Mouse (Mus musculus) heart, embryonic 14.5 days (tissue): Measurements from ENCODE around the gene Cadps. TPM values are rescaled to one million over a fixed set of nuclear protein-coding genes. Genes with fewer than 3 reads are reported as not detected.
A peak's percentile ranks its signal among the peaks of the same experiment; 100 is the strongest.

ENCODE experiments used
- ATAC-seq: fragments of 200-750 bp; cut with Nextera tagmentation; 2 replicates; pipeline ENCODE4 v1.8.0; 2017; ENCODE audit warnings: low read depth, moderate TSS enrichment; ENCODE audit not compliant: insufficient number of reproducible peaks, insufficient read depth, low FRiP score
- H3K27ac ChIP-seq, 2 experiments: fragments of 200-500 bp in 1 of 2; fragments of 300-500 bp in 1 of 2; sonication (generic) in 1 of 2; replicated peaks in 1 of 2; 2 replicates each; pipeline ENCODE4 v1.5.1; 2012 to 2014; ENCODE audit warnings: low read depth in 2 of 2, low read length in 2 of 2, control low read depth in 1 of 2, mild to moderate bottlenecking in 1 of 2, mixed read lengths in 1 of 2; ENCODE audit not compliant: control insufficient read depth in 1 of 2, insufficient read depth in 1 of 2
- H3K27me3 ChIP-seq: fragments of 300-500 bp; sonication (generic); 2 replicates; pipeline ENCODE4 v1.6.1; 2014; ENCODE audit warnings: mild to moderate bottlenecking, low read length, control low read depth; ENCODE audit not compliant: control insufficient read depth, insufficient read depth
- H3K36me3 ChIP-seq: fragments of 300-500 bp; sonication (generic); 2 replicates; pipeline ENCODE4 v1.6.1; 2014; ENCODE audit warnings: mild to moderate bottlenecking, control low read depth, low read length, mixed read lengths; ENCODE audit not compliant: control insufficient read depth, insufficient read depth
- H3K4me1 ChIP-seq, 2 experiments: fragments of 200-500 bp in 1 of 2; fragments of 300-500 bp in 1 of 2; sonication (generic) in 1 of 2; 2 replicates each; pipeline ENCODE4 v1.6.1; 2012 to 2014; ENCODE audit warnings: low read length in 2 of 2, control low read depth in 1 of 2, mixed read lengths in 1 of 2; ENCODE audit not compliant: control insufficient read depth in 2 of 2, insufficient read depth in 2 of 2
- H3K4me2 ChIP-seq: fragments of 300-500 bp; sonication (generic); 2 replicates; pipeline ENCODE4 v1.6.1; 2014; ENCODE audit warnings: mild to moderate bottlenecking, low read length
- H3K4me3 ChIP-seq, 2 experiments: fragments of 200-500 bp in 1 of 2; fragments of 300-500 bp in 1 of 2; sonication (generic) in 1 of 2; 2 replicates each; pipeline ENCODE4 v1.5.1; 2012 to 2014; ENCODE audit warnings: low read length in 2 of 2, mild to moderate bottlenecking in 2 of 2, control low read depth in 1 of 2, low read depth in 1 of 2, moderate library complexity in 1 of 2; ENCODE audit not compliant: control insufficient read depth in 1 of 2, insufficient read depth in 1 of 2
- H3K9ac ChIP-seq: fragments of 300-500 bp; sonication (generic); 2 replicates; pipeline ENCODE4 v1.6.1; 2014; ENCODE audit warnings: mild to moderate bottlenecking, low read length
- H3K9me3 ChIP-seq: fragments of 300-500 bp; sonication (generic); 2 replicates; pipeline ENCODE4 v1.6.1; 2016; ENCODE audit warnings: low read length, control low read depth; ENCODE audit not compliant: control insufficient read depth
- WGBS: fragments of 180-500 bp; shearing (Covaris S2); extraction: QIAGEN DNeasy Blood & Tissue Kit; methylation state at CpG from one replicate; pipeline ENCODE4 v1.1.7; 2014; 5-methylcytosine and 5-hydroxymethylcytosine counted together
- polyA plus RNA-seq: library from polyadenylated mRNA; unstranded; fragments of >200 nt; fragmentation: Nextera tagmentation; extraction: Ambion mirVana; gene quantifications from 2 replicates; pipeline ENCODE4 v1.2.1, GENCODE M21; 2014

Gene Cadps
- polyA plus RNA-seq, 1 experiment from 2014 or later: 1.5 TPM

DNA sequence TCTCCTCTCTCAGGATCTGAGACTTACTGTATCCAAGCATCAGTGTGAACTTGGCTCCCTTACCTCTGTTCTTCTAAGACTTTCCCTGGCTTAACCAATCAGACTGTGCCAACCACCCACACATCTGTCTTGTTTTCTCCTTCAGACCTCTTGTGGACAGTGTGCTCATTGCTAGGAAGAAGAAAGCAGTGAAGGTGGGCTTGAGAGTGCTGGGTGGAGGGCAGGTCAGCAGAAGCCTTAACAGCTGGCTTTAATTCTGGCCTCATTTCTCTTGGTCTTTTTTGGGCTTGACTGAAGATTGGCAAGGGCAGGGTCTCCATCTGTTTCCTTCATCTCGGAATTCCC lies 262.7 kb downstream of the Cadps start:
- WGBS: 74% methylated on average over 1 of the region's 1 CpGs
- Histone ChIP-seq H3K9ac (no peak overlapping the region), H3K27me3 (no peaks in the 10 kb centered on the region), H3K4me3 (no peak overlapping the region), H3K27ac (no peak overlapping the region), H3K9me3 (no peaks in the 10 kb centered on the region), H3K4me2 (no peak overlapping the region), H3K4me1 (no peaks in the 10 kb centered on the region), H3K36me3 (no peaks in the 10 kb centered on the region)
- no peak for ATAC-seq

DNA sequence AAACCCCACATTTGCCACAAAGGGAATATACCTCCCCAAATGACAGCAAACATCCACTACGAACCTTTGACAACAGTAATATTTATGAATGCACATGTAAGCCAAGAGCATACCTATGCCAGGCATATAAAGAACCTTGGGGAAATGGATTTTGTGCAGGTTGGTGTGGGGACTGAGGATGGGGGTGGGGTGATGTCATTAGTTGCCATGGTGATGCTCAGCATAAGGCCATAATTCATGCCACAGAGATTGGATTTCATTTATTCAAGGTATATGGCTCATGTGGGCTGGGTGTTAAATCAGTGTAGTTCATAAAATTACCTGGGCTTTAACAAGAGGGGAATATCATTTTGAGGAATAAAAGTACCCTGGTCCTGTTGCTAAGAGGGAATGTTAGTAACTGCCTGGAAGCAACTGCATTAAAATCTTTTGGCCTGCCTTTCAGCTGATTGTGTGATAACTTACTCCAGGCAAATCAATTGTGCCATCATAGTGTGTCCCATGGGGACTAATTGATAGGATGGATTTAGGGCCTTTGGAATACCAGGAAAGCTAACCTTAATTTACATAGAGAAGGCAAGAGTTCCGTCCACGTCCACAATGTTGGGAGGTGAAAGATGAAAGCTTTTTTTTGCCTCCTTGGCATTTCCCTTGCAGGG lies 263.2 kb downstream of the Cadps start:
- H3K27me3 ChIP-seq: no peaks in the 10 kb centered on the region
- H3K9me3 ChIP-seq: no peaks in the 10 kb centered on the region
- H3K4me3 ChIP-seq: no peak overlapping the region
- ATAC-seq: no peak
- no peak overlapping the region for H3K9ac ChIP-seq
- H3K27ac ChIP-seq: no peak overlapping the region
- H3K4me2 ChIP-seq: no peak overlapping the region
- H3K4me1 ChIP-seq: no peaks in the 10 kb centered on the region
- H3K36me3 ChIP-seq: no peaks in the 10 kb centered on the region
- whole genome bisulfite sequencing: 84% methylated on average over 3 of the region's 3 CpGs

DNA sequence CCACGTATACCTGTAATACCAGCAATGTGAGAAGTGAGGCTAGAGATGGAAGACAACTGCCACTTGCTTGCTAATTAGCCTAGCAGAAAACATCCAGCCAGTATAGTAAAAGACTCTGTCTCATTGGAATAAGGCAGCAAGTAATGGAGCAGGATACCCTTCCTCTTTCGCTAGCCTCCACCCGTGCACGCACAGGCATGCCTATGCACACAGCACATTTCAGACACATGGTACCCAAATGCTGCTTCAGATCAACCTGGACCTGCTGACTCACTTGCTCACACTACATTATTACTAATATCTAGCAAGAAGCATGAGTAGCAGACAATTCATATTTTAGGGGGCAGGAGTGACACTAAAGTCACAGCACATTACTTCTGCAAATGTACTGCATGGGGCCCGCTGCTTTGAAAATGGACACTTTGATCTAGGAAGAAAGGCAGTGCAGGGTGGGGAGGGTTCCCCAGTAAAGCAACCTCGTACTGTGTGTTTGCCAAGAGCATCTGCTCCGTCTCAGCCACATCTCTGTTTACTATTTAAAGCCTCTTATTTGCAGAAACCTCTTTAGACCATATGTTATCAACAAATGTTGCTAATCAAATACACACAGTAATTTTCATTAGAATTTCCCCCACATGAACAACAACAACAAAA lies 263.8 kb downstream of the Cadps start:
- no peaks in the 10 kb centered on the region for H3K27me3 ChIP-seq
- no peaks in the 10 kb centered on the region for H3K9me3 ChIP-seq
- no peak overlapping the region for H3K9ac ChIP-seq
- WGBS: 75% methylated on average over 7 of the region's 7 CpGs
- no peaks in the 10 kb centered on the region for H3K4me1 ChIP-seq
- no peaks in the 10 kb centered on the region for H3K36me3 ChIP-seq
- no peak overlapping the region for H3K4me2 ChIP-seq
- no peak for ATAC-seq
- H3K27ac ChIP-seq: no peak overlapping the region
- H3K4me3 ChIP-seq: no peak overlapping the region

DNA sequence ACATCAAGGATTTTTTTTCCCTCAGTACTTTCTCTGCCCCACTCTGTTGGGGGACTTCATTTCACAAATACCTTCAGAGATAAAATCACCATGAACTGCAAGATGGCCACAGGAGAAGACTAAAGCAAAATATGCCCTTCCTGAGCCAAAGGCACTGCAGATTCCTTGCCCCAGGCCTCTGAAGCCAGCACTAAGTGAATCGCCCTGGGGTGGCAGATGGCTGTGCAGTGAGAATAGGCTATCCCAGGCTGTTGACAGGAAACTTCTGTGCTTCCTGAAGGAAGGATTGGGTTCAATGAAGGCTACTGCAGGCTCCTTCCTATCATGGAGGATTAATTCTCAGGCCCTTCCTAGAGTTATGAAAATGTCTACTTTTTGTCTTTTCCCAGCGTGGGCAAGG lies 268.4 kb downstream of the Cadps start:
- Histone ChIP-seq H3K4me2 (no peak overlapping the region), H3K9ac (no peak overlapping the region), H3K4me3 (no peak overlapping the region), H3K27ac (no peak overlapping the region), H3K9me3 (no peaks in the 10 kb centered on the region), H3K4me1 (no peaks in the 10 kb centered on the region), H3K36me3 (no peaks in the 10 kb centered on the region), H3K27me3 (no peaks in the 10 kb centered on the region)
- 59% methylated on average over 2 of the region's 2 CpGs for WGBS
- no peak for ATAC-seq

DNA sequence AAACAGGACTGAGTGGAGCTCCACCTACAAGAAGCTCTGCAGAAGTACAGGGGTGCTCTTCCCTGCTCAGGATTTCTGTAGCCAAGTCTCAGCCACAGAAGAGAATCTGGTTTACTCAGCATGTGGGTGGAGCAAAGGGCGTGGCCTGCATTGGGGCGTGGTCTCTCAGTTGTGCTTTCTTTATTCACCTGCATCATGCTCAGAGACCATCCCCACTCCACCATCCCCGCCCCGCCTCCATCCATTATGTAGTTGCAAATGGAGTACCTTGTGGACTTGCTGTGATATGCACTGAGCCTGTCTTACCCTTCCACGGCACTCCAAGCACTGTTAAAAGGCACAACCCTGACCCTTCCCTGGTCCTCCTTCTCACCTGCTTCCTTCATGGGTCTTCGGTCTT lies 271.5 kb downstream of the Cadps start:
- Histone ChIP-seq H3K4me2 (no peak overlapping the region), H3K27ac (no peak overlapping the region), H3K9ac (no peak overlapping the region), H3K4me1 (no peaks in the 10 kb centered on the region), H3K9me3 (no peaks in the 10 kb centered on the region), H3K27me3 (no peaks in the 10 kb centered on the region), H3K4me3 (no peak overlapping the region), H3K36me3 (no peaks in the 10 kb centered on the region)
- ATAC-seq: no peak
- WGBS: 38% methylated on average over 6 of the region's 6 CpGs

DNA sequence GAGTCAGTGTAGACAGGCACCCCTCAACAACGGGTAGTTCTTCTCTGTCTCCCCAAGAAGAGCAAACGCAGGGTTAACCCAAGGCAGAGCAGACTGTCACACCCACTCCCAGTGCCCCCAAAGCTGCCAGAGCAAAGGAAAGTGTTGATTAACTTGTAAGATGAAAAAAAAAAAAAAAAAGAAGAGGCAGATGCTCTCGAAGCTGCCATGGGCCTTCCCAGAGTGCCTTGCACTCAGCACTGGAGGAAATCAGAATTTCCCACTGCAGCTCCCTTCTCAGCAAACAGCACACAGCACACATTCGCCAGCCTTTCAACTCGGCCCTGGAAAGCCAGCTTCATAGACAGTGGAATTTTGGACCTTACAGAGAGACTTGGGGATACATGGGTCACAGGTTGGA lies 271.9 kb downstream of the Cadps start:
- Histone ChIP-seq H3K9ac (no peak overlapping the region), H3K4me2 (no peak overlapping the region), H3K4me1 (no peaks in the 10 kb centered on the region), H3K4me3 (no peak overlapping the region), H3K36me3 (no peaks in the 10 kb centered on the region), H3K9me3 (no peaks in the 10 kb centered on the region), H3K27ac (no peak overlapping the region), H3K27me3 (no peaks in the 10 kb centered on the region)
- WGBS: 44% methylated on average over 5 of the region's 5 CpGs
- no peak for ATAC-seq

DNA sequence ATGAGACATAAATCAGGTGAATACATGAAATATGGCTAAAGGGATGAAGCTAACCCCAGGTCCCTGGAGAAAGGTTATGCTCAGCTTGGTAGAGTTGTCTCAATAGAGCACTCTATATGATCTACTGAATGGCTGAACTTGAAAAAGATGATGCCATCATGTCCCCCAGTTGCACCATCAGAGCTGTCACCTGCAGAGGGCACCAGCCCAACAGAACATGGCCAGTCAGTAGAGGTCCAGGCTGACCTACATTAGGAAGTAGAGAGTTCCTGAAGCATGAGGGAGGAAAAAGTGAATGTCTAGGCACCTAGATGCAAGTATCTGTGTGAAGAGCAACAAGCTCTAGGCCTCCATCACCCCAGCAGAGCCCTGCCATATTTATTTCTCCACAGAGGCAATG lies 273.6 kb downstream of the Cadps start:
- H3K27ac ChIP-seq: no peak overlapping the region
- ATAC-seq: no peak
- no peak overlapping the region for H3K4me2 ChIP-seq
- H3K9ac ChIP-seq: no peak overlapping the region
- no peaks in the 10 kb centered on the region for H3K36me3 ChIP-seq
- H3K27me3 ChIP-seq: no peaks in the 10 kb centered on the region
- no peaks in the 10 kb centered on the region for H3K4me1 ChIP-seq
- H3K9me3 ChIP-seq: no peaks in the 10 kb centered on the region
- no peak overlapping the region for H3K4me3 ChIP-seq

DNA sequence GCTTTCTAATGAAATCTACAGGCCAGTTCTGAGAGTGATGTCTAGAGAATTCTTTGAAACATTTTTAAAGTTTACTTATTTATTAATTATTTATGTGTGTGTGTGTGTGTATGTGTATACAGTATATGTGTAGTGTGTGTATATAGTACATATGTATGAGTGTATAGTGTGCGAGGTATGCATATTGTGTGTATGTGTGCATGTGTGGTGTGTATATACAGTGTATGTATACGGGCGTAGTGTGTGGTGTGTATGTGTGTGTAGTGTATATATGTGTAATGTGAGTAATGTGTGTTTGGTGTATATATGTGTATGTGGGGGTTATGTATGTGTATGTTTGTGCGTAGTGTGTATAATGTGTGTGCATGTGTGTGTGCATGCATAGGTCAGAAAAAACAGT lies 275.4 kb downstream of the Cadps start:
- Histone ChIP-seq H3K9me3 (no peaks in the 10 kb centered on the region), H3K27me3 (no peaks in the 10 kb centered on the region), H3K9ac (no peak overlapping the region), H3K27ac (no peak overlapping the region), H3K4me3 (no peak overlapping the region), H3K4me2 (no peak overlapping the region), H3K4me1 (no peaks in the 10 kb centered on the region), H3K36me3 (no peaks in the 10 kb centered on the region)
- 91% methylated on average over 4 of the region's 4 CpGs for WGBS
- peak; percentile 39; the same call in 1 of the 2 replicates for ATAC-seq
